Mouse (Mus musculus): Measurements from ENCODE around the gene Rnf34. TPM values are rescaled to one million over a fixed set of nuclear protein-coding genes. Genes with fewer than 3 reads are reported as not detected.

The Rnf34 gene
- 10 to 100 TPM; 38.9 to 40.0 TPM for total RNA-seq (2021)

- peak; percentile 99 for DNase-seq
- intact Hi-C loops (cut with DNase I): no loop called here
Measured at GRCm38 (mm10) chr5:122849521-122850318, at the start of gene Rnf34. TSS of gene Rnf34 (plus strand) at chr5:122850048.

- intact Hi-C loops (cut with DNase I): no loop called here
- DNase-seq: peak; percentile 77
Measured at GRCm38 (mm10) chr5:122800345-122801010, 49.4 kb upstream of the Rnf34 start.

- intact Hi-C loops (cut with DNase I): no loop called here
- DNase-seq: no peak
Measured at GRCm38 (mm10) chr5:122801684-122802083, 48.2 kb upstream of the Rnf34 start.

GRCm38 (mm10) chr5:122802706-122803105 is 47.1 kb upstream of the Rnf34 start:
- intact Hi-C loops (cut with DNase I): no loop called here
- DNase-seq: no peak

- intact Hi-C loops (cut with DNase I): no loop called here
- no peak for DNase-seq
Measured at GRCm38 (mm10) chr5:122805503-122805902, 44.3 kb upstream of the Rnf34 start.

- intact Hi-C loops (cut with DNase I): loop anchor here (10.0 kb wide), 1 partner anchor 53 kb away; no protein-coding TSS in a partner anchor
- peak; percentile 70 for DNase-seq
Measured at GRCm38 (mm10) chr5:122811364-122812079, 38.3 kb upstream of the Rnf34 start.

- no peak for DNase-seq
- intact Hi-C loops (cut with DNase I): loop anchor here (10.0 kb wide), 1 partner anchor 52 kb away; no protein-coding TSS in a partner anchor
Measured at GRCm38 (mm10) chr5:122812699-122813098, 37.1 kb upstream of the Rnf34 start.

- DNase-seq: peak; percentile 95
- intact Hi-C loops (cut with DNase I): no loop called here
Measured at GRCm38 (mm10) chr5:122820777-122821523, 28.9 kb upstream of the Rnf34 start, which contains the start of gene Anapc5. TSS of gene Anapc5 (minus strand) at chr5:122821339.

GRCm38 (mm10) chr5:122821524-122821885 is 28.3 kb upstream of the Rnf34 start:
- intact Hi-C loops (cut with DNase I): no loop called here
- DNase-seq: no peak

GRCm38 (mm10) chr5:122822441-122822840 is 27.4 kb upstream of the Rnf34 start:
- intact Hi-C loops (cut with DNase I): no loop called here
- no peak for DNase-seq

- intact Hi-C loops (cut with DNase I): no loop called here
- DNase-seq: no peak
Measured at GRCm38 (mm10) chr5:122823976-122824375, 25.9 kb upstream of the Rnf34 start.

GRCm38 (mm10) chr5:122824450-122824849 is 25.4 kb upstream of the Rnf34 start:
- intact Hi-C loops (cut with DNase I): no loop called here
- DNase-seq: no peak

- intact Hi-C loops (cut with DNase I): no loop called here
- no peak for DNase-seq
Measured at GRCm38 (mm10) chr5:122825099-122825498, 24.7 kb upstream of the Rnf34 start.

- no peak for DNase-seq
- intact Hi-C loops (cut with DNase I): no loop called here
Measured at GRCm38 (mm10) chr5:122832536-122832935, 17.3 kb upstream of the Rnf34 start.

- intact Hi-C loops (cut with DNase I): no loop called here
- no peak for DNase-seq
Measured at GRCm38 (mm10) chr5:122832996-122833395, 16.9 kb upstream of the Rnf34 start.

- DNase-seq: no peak
- intact Hi-C loops (cut with DNase I): no loop called here
Measured at GRCm38 (mm10) chr5:122841126-122841525, 8.7 kb upstream of the Rnf34 start.

GRCm38 (mm10) chr5:122843799-122844198 is 6.0 kb upstream of the Rnf34 start:
- intact Hi-C loops (cut with DNase I): no loop called here

GRCm38 (mm10) chr5:122850319-122851002 is 613 bp downstream of the Rnf34 start:
- DNase-seq: peak; percentile 75
- intact Hi-C loops (cut with DNase I): no loop called here

More at GRCm38 (mm10) chr5:122843799-122844198, 6.0 kb upstream of the Rnf34 start:
- no peak for DNase-seq

GRCm38 (mm10) chr5:122852611-122853010 is 2.8 kb downstream of the Rnf34 start:
- intact Hi-C loops (cut with DNase I): no loop called here

GRCm38 (mm10) chr5:122855858-122856257 is 6.0 kb downstream of the Rnf34 start:
- no peak for DNase-seq
- intact Hi-C loops (cut with DNase I): no loop called here

More at GRCm38 (mm10) chr5:122852611-122853010, 2.8 kb downstream of the Rnf34 start:
- DNase-seq: no peak
